Mouse (Mus musculus) small intestine, adult 2 months (tissue): ENCODE data around the gene Aktip.

ENCODE experiments used
- CTCF ChIP-seq: fragments of 200-500 bp; IDR thresholded peaks from 2 replicates; pipeline ENCODE4 v1.5.1; 2012; ENCODE audit warnings: low read depth, mild to moderate bottlenecking, control low read depth, inconsistent platforms, low read length, moderate library complexity, mixed read lengths; ENCODE audit not compliant: insufficient replicate concordance, insufficient read length; ENCODE audit errors: extremely low read depth
- POLR2A ChIP-seq: fragments of 200-500 bp; IDR thresholded peaks from 2 replicates; pipeline ENCODE4 v1.6.1; 2012; ENCODE audit warnings: low read depth, mild to moderate bottlenecking, control low read depth, inconsistent platforms, low read length, moderate library complexity

- TF ChIP-seq CTCF: no peak
- no peak for TF ChIP-seq POLR2A
These were observed 3.1 kb downstream of the Aktip start for GRCm38 (mm10) chr8:91196661-91197060.
